Comparison of ENCODE assay signal across 7 mouse cellular contexts in genomic region chr11:75533314-75534015, GRCm38 (mm10). TPM values are rescaled to one million over a fixed set of nuclear protein-coding genes. Genes with fewer than 3 reads are reported as not detected.
A peak's percentile ranks its signal among the peaks of the same experiment; 100 is the strongest.
DNase-seq lines count a peak whose midpoint lies in the region; ATAC-seq and TF ChIP-seq lines count a peak whose summit lies in the region.

No protein-coding gene starts in this region.

- peak overlapping the region; percentile 62 for H3K4me3 ChIP-seq in lung, postnatal 0 days (ENCODE audit: low read depth, low read length)
- H3K4me3 ChIP-seq in forebrain, embryonic 12.5 days (replicated peaks) = 0 out of 2 replicates have a peak overlapping the region, but pooled peaks have one; percentile 7
- no peak overlapping the region for H3K4me3 ChIP-seq in limb, embryonic 13.5 days

- no peaks in the 10 kb centered on the region for H3K36me3 ChIP-seq in lung, postnatal 0 days (ENCODE audit: insufficient read depth, low read length)
- H3K36me3 ChIP-seq in forebrain, embryonic 12.5 days (replicated peaks) = no peaks in the 10 kb centered on the region
- no peaks in the 10 kb centered on the region for H3K36me3 ChIP-seq in limb, embryonic 13.5 days
- 0 out of 2 replicates have a peak, but pooled peaks cover 2% of the 10 kb centered on the region for H3K36me3 ChIP-seq in splenic B cell, adult 2 months (ENCODE audit: control insufficient read depth, insufficient read depth, low read length, poor library complexity, severe bottlenecking)

- H3K27ac ChIP-seq in lung, postnatal 0 days (ENCODE audit: low read length) = no peak overlapping the region
- no peak overlapping the region for H3K27ac ChIP-seq in forebrain, embryonic 12.5 days
- H3K27ac ChIP-seq in limb, embryonic 13.5 days = 0 out of 2 replicates have a peak overlapping the region, but pooled peaks have one; percentile 6

- ATAC-seq in lung, postnatal 0 days = no peak
- no peak for ATAC-seq in forebrain, embryonic 12.5 days (ENCODE audit: low FRiP score)
- ATAC-seq in limb, embryonic 13.5 days (ENCODE audit: low FRiP score, low read depth) = no peak

- DNase-seq in lung, postnatal 0 days (ENCODE audit: low spot score) = no peak
- no peak for DNase-seq in lung, postnatal 14 days
- peak; percentile 46 for DNase-seq in splenic B cell, adult 2 months (ENCODE audit: low read depth, low spot score)
- DNase-seq in frontal cortex, postnatal 36 days (ENCODE audit: low spot score in 2 of 2) = no peak
- no peak for DNase-seq in kidney, postnatal 10 days

- peak overlapping the region; percentile 99 for H3K4me2 ChIP-seq in lung, postnatal 0 days (replicated peaks; ENCODE audit: low read depth, low read length)
- H3K4me2 ChIP-seq in forebrain, embryonic 12.5 days = peak overlapping the region; percentile 95
- H3K4me2 ChIP-seq in limb, embryonic 13.5 days (replicated peaks) = no peak overlapping the region

- WGBS in lung, postnatal 0 days = 69% methylated on average over 6 of the region's 6 CpGs
- 81% methylated on average over 6 of the region's 6 CpGs for WGBS in forebrain, embryonic 12.5 days
- WGBS in limb, embryonic 13.5 days = 77% methylated on average over 6 of the region's 6 CpGs

- H3K4me1 ChIP-seq in lung, postnatal 0 days (ENCODE audit: insufficient read depth, low read depth, low read length) = peaks cover 20% of the 10 kb centered on the region
- peaks cover 28% of the 10 kb centered on the region for H3K4me1 ChIP-seq in forebrain, embryonic 12.5 days
- H3K4me1 ChIP-seq in limb, embryonic 13.5 days = peaks cover 15% of the 10 kb centered on the region

- H3K9ac ChIP-seq in lung, postnatal 0 days (replicated peaks; ENCODE audit: low read depth) = peak overlapping the region; percentile 32
- H3K9ac ChIP-seq in forebrain, embryonic 12.5 days = no peak overlapping the region
- peak overlapping the region; percentile 13; the same call in 1 of the 2 replicates for H3K9ac ChIP-seq in limb, embryonic 13.5 days

- H3K27me3 ChIP-seq in lung, postnatal 0 days (replicated peaks; ENCODE audit: insufficient read depth, low read length) = no peaks in the 10 kb centered on the region
- no peaks in the 10 kb centered on the region for H3K27me3 ChIP-seq in forebrain, embryonic 12.5 days
- no peaks in the 10 kb centered on the region for H3K27me3 ChIP-seq in limb, embryonic 13.5 days
- H3K27me3 ChIP-seq in splenic B cell, adult 2 months (ENCODE audit: control insufficient read depth, insufficient read depth, low read length, poor library complexity, severe bottlenecking) = no peaks in the 10 kb centered on the region; the same call in 1 of the 2 replicates

- H3K9me3 ChIP-seq in lung, postnatal 0 days (ENCODE audit: low read length) = no peaks in the 10 kb centered on the region
- no peaks in the 10 kb centered on the region for H3K9me3 ChIP-seq in forebrain, embryonic 12.5 days
- no peaks in the 10 kb centered on the region for H3K9me3 ChIP-seq in limb, embryonic 13.5 days

- no peak for TF ChIP-seq CTCF in lung, postnatal 0 days (IDR thresholded peaks at IDR 0.05)

- no peak for TF ChIP-seq EP300 in lung, postnatal 0 days (IDR thresholded peaks at IDR 0.05)

RNA-seq across cellular contexts. Expression of gene Slc43a2, which starts 2.0 kb away (rescaled TPM):
- polyA plus RNA-seq in lung, postnatal 0 days (2015; fragmentation: Nextera tagmentation; extraction: Ambion mirVana) = 18.2 and 24.0 TPM in 2 replicates
- 11.4 TPM in 2 replicates for polyA plus RNA-seq in forebrain, embryonic 12.5 days (2016; fragmentation: Nextera tagmentation; extraction: Ambion mirVana)
- 4.8 TPM in 2 replicates for polyA plus RNA-seq in limb, embryonic 13.5 days (2015; fragmentation: Nextera tagmentation; extraction: Ambion mirVana)

RNA-seq across cellular contexts. Expression of gene Scarf1, which starts 20.1 kb away (rescaled TPM):
- 18.5 and 21.2 TPM in 2 replicates for polyA plus RNA-seq in lung, postnatal 0 days (2015; fragmentation: Nextera tagmentation; extraction: Ambion mirVana)
- polyA plus RNA-seq in forebrain, embryonic 12.5 days (2016; fragmentation: Nextera tagmentation; extraction: Ambion mirVana) = 3.0 and 3.9 TPM in 2 replicates
- 6.0 and 6.6 TPM in 2 replicates for polyA plus RNA-seq in limb, embryonic 13.5 days (2015; fragmentation: Nextera tagmentation; extraction: Ambion mirVana)

RNA-seq across cellular contexts. Expression of gene Rilp, which starts 23.6 kb away (rescaled TPM):
- polyA plus RNA-seq in lung, postnatal 0 days (2015; fragmentation: Nextera tagmentation; extraction: Ambion mirVana) = 12.4 and 15.7 TPM in 2 replicates
- 0.22 and 0.34 TPM in 2 replicates for polyA plus RNA-seq in forebrain, embryonic 12.5 days (2016; fragmentation: Nextera tagmentation; extraction: Ambion mirVana)
- polyA plus RNA-seq in limb, embryonic 13.5 days (2015; fragmentation: Nextera tagmentation; extraction: Ambion mirVana) = 0.34 and 0.66 TPM in 2 replicates

RNA-seq across cellular contexts. Expression of gene Prpf8, which starts 46.8 kb away (rescaled TPM):
- polyA plus RNA-seq in lung, postnatal 0 days (2015; fragmentation: Nextera tagmentation; extraction: Ambion mirVana) = 19.7 and 22.5 TPM in 2 replicates
- 87.9 and 92.6 TPM in 2 replicates for polyA plus RNA-seq in forebrain, embryonic 12.5 days (2016; fragmentation: Nextera tagmentation; extraction: Ambion mirVana)
- polyA plus RNA-seq in limb, embryonic 13.5 days (2015; fragmentation: Nextera tagmentation; extraction: Ambion mirVana) = 60.8 and 63.0 TPM in 2 replicates

RNA-seq across cellular contexts. Expression of gene Pitpna, which starts 54.4 kb away (rescaled TPM):
- polyA plus RNA-seq in lung, postnatal 0 days (2015; fragmentation: Nextera tagmentation; extraction: Ambion mirVana) = 71.1 and 74.4 TPM in 2 replicates
- polyA plus RNA-seq in forebrain, embryonic 12.5 days (2016; fragmentation: Nextera tagmentation; extraction: Ambion mirVana) = 95.5 and 96.1 TPM in 2 replicates
- 60.9 and 62.5 TPM in 2 replicates for polyA plus RNA-seq in limb, embryonic 13.5 days (2015; fragmentation: Nextera tagmentation; extraction: Ambion mirVana)
